Mouse (Mus musculus) olfactory bulb, adult 2 months (tissue): Measurements from ENCODE around the gene Fsip1.

Source experiments
- CTCF ChIP-seq: fragments of 200-500 bp; IDR thresholded peaks from 2 replicates; pipeline ENCODE4 v1.5.1; 2012; ENCODE audit warnings: low read depth, mild to moderate bottlenecking, low read length, moderate library complexity; ENCODE audit not compliant: insufficient read depth
- POLR2A ChIP-seq: fragments of 200-500 bp; IDR thresholded peaks from 2 replicates; pipeline ENCODE4 v1.6.1; 2012; ENCODE audit warnings: mild to moderate bottlenecking, low read depth, low read length, moderate library complexity; ENCODE audit not compliant: insufficient read depth

- TF ChIP-seq POLR2A = no peak
- TF ChIP-seq CTCF = no peak
Observed at GRCm38 (mm10) chr2:118085647-118086046, 171.1 kb downstream of the Fsip1 start.
